Mouse (Mus musculus): ENCODE data around the gene Gm10721. TPM values are rescaled to one million over a fixed set of nuclear protein-coding genes. Genes with fewer than 3 reads are reported as not detected.
"Not testable (repeated sequence)": the region's sequence is repeated elsewhere in the genome, so short reads cannot be mapped to it uniquely, and the experiment has no call there.

Gene Gm10721
- polyA plus RNA-seq, 1 experiment, result not detected

DNA sequence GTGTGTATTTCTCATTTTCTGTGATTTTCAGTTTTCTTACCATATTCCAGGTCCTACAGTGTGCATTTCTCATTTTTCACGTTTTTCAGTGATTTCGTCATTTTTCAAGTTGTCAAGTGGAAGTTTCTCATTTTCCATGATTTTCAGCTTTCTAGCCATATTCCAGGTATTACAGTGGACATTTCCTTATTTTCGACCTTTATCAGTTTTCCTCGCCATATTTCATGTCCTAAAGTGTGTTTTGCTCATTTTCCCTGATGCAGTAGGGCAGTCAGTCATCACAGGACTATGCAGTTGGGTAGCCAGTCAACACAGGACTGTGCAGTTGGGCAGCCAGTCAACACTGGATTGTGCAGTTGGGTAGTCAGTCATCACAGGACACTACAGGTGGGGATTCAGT is 25.2 kb downstream of the Gm10721 start:
- not testable (repeated sequence) for H3K4me1 ChIP-seq (ENCODE audit: control insufficient read depth, insufficient read depth, low read length); H3K27ac ChIP-seq (ENCODE audit: insufficient read depth, low read length); H3K4me3 ChIP-seq (ENCODE audit: insufficient read depth, low read length)

Other genes starting within 250 kb of the Gm10721 start
- not detected in 2 replicates for gene Gm10722, start 12.2 kb upstream of the Gm10721 start, polyA plus RNA-seq (2012; rRNA removed)
- gene Gm11168, start 9.8 kb upstream of the Gm10721 start, polyA plus RNA-seq (2012; rRNA removed), result not detected in 2 replicates
- not detected in 2 replicates for gene Gm10720, start 2.5 kb downstream of the Gm10721 start, polyA plus RNA-seq (2012; rRNA removed)
- gene Gm10719, start 4.3 kb downstream of the Gm10721 start, polyA plus RNA-seq (2012; rRNA removed), result 0.17 TPM in 1 of 2 replicates, not detected in the other
- gene Gm10718, start 10.4 kb downstream of the Gm10721 start, polyA plus RNA-seq (2012; rRNA removed), result 0.17 and 0.28 TPM in 2 replicates
- gene Gm10717, start 12.3 kb downstream of the Gm10721 start, polyA plus RNA-seq (2012; rRNA removed), result not detected in 2 replicates
- not detected in 2 replicates for gene Gm17535, start 21.5 kb downstream of the Gm10721 start, polyA plus RNA-seq (2012; rRNA removed)
- not detected in 2 replicates for gene Gm10715, start 23.7 kb downstream of the Gm10721 start, polyA plus RNA-seq (2012; rRNA removed)